Comparison of ENCODE assay signal across 8 mouse cellular contexts in genomic region chr1:72307317-72307798, GRCm38 (mm10). TPM values are rescaled to one million over a fixed set of nuclear protein-coding genes. Genes with fewer than 3 reads are reported as not detected.
A peak's percentile ranks its signal among the peaks of the same experiment; 100 is the strongest.
DNase-seq lines count a peak whose midpoint lies in the region; ATAC-seq lines count a peak whose summit lies in the region.

Xrcc5 (plus strand) TSS chr1:72307421.

- peak within 1 kb of the TSS; percentile 89 for H3K27ac ChIP-seq in hindbrain, embryonic 13.5 days

- WGBS in hindbrain, embryonic 13.5 days = 0% methylated on average over 21 of the region's 21 CpGs

- H3K27me3 ChIP-seq in hindbrain, embryonic 13.5 days = no peaks in the 10 kb centered on the region

- peak within 1 kb of the TSS; percentile 62 for H3K4me3 ChIP-seq in hindbrain, embryonic 13.5 days

- H3K9me3 ChIP-seq in hindbrain, embryonic 13.5 days = no peaks in the 10 kb centered on the region

- H3K36me3 ChIP-seq in hindbrain, embryonic 13.5 days = no peaks in the 10 kb centered on the region

- peak within 1 kb of the TSS; percentile 78 for H3K9ac ChIP-seq in hindbrain, embryonic 13.5 days

- H3K4me1 ChIP-seq in hindbrain, embryonic 13.5 days (replicated peaks) = peaks cover 25% of the 10 kb centered on the region

- DNase-seq in Muller cell, postnatal 12 days (ENCODE audit: inconsistent ontology term) = peak; percentile 93
- DNase-seq in cerebellum, adult 9-11 months = peak; percentile 95
- peak; percentile 86 to 89 for DNase-seq in frontal cortex, postnatal 10 days (ENCODE audit: low spot score in 2 of 2)
- peak; percentile 81 to 89 for DNase-seq in layer of hippocampus, postnatal 25 days (ENCODE audit: extremely low spot score in 1 of 2, low spot score in 1 of 2)
- peak; percentile 93 for DNase-seq in lung, postnatal 25 days (ENCODE audit: low spot score)
- DNase-seq in retina, embryonic 14.5 days (ENCODE audit: low spot score) = peak; percentile 97
- DNase-seq in thymus, postnatal 4 days = peak; percentile 92

- H3K4me2 ChIP-seq in hindbrain, embryonic 13.5 days = peak within 1 kb of the TSS; percentile 64

- ATAC-seq in hindbrain, embryonic 13.5 days (ENCODE audit: low FRiP score) = peak; percentile 98

RNA-seq across cellular contexts. Expression of gene Xrcc5, which starts in this region (rescaled TPM):
- polyA plus RNA-seq in hindbrain, embryonic 13.5 days (2015; fragmentation: Nextera tagmentation; extraction: Ambion mirVana) = 26.0 and 26.5 TPM in 2 replicates
- total RNA-seq in layer of hippocampus, postnatal 25 days (2021) = 10 to 100 TPM; 13.1 to 13.9 TPM

Comparison
In these comparisons a context has a peak if more than half of its experiments do, and no peak if none do; other contexts are left out.
1. Peak in every context shown above with its lines: DNase-seq, ATAC-seq, H3K4me3 ChIP-seq and H3K27ac ChIP-seq.